8 mouse cellular contexts compared by ENCODE assay signal in genomic region chr11:96278773-96279172, GRCm38 (mm10). TPM values are rescaled to one million over a fixed set of nuclear protein-coding genes. Genes with fewer than 3 reads are reported as not detected.
DNase-seq lines count a peak whose midpoint lies in the region; ATAC-seq lines count a peak whose summit lies in the region.

No protein-coding gene starts in this region.

- H3K4me3 ChIP-seq in heart, embryonic 11.5 days (ENCODE audit: low read depth, low read length) = no peak overlapping the region
- H3K4me3 ChIP-seq in midbrain, embryonic 15.5 days = no peak overlapping the region
- H3K4me3 ChIP-seq in stomach, embryonic 14.5 days (ENCODE audit: low read depth, low read length) = no peak overlapping the region

- H3K36me3 ChIP-seq in heart, embryonic 11.5 days (ENCODE audit: control insufficient read depth, insufficient read depth, low read length) = no peaks in the 10 kb centered on the region
- H3K36me3 ChIP-seq in midbrain, embryonic 15.5 days (replicated peaks) = no peaks in the 10 kb centered on the region
- H3K36me3 ChIP-seq in stomach, embryonic 14.5 days (ENCODE audit: control insufficient read depth, insufficient read depth, low read length) = no peaks in the 10 kb centered on the region

- peaks cover 4% of the 10 kb centered on the region; the same call in 1 of the 2 replicates for H3K4me1 ChIP-seq in heart, embryonic 11.5 days (ENCODE audit: control insufficient read depth, insufficient read depth, low read length)
- H3K4me1 ChIP-seq in midbrain, embryonic 15.5 days = no peaks in the 10 kb centered on the region
- H3K4me1 ChIP-seq in stomach, embryonic 14.5 days (ENCODE audit: control insufficient read depth, insufficient read depth, low read length) = no peaks in the 10 kb centered on the region

- H3K27me3 ChIP-seq in heart, embryonic 11.5 days (ENCODE audit: control insufficient read depth, insufficient read depth, low read length) = peaks cover 97% of the 10 kb centered on the region
- H3K27me3 ChIP-seq in midbrain, embryonic 15.5 days (replicated peaks) = peaks cover 96% of the 10 kb centered on the region
- peaks cover 52% of the 10 kb centered on the region for H3K27me3 ChIP-seq in stomach, embryonic 14.5 days (ENCODE audit: control insufficient read depth, insufficient read depth, low read length)

- no peak overlapping the region for H3K4me2 ChIP-seq in heart, embryonic 11.5 days
- H3K4me2 ChIP-seq in midbrain, embryonic 15.5 days = no peak overlapping the region
- H3K4me2 ChIP-seq in stomach, embryonic 14.5 days (replicated peaks; ENCODE audit: low read depth, low read length) = no peak overlapping the region

- DNase-seq in heart, adult 18-20 months = peak; percentile 79 to 90
- DNase-seq in c-Kit-positive CD71-positive TER-119-positive erythroid progenitor cells, embryonic 14.5 days (ENCODE audit: low spot score) = peak; percentile 51
- peak; percentile 33 to 78 for DNase-seq in frontal cortex, postnatal 10 days (ENCODE audit: low spot score in 2 of 2)
- DNase-seq in hindlimb bud, embryonic 11.5 days (ENCODE audit: extremely low spot score, low read depth, low spot score) = peak; percentile 86
- peak; percentile 90 for DNase-seq in left cerebral cortex, adult 18-20 months (ENCODE audit: low spot score in 2 of 2)

- ATAC-seq in heart, embryonic 11.5 days (replicated peaks; ENCODE audit: insufficient number of reproducible peaks, low FRiP score, low TSS enrichment) = no peak
- ATAC-seq in midbrain, embryonic 15.5 days (replicated peaks) = peak; percentile 62; the same call in 1 of the 2 replicates
- ATAC-seq in stomach, embryonic 14.5 days (ENCODE audit: insufficient number of reproducible peaks, insufficient read depth, low FRiP score, low read depth) = peak; percentile 63; the same call in 1 of the 2 replicates

- H3K9ac ChIP-seq in heart, embryonic 11.5 days (ENCODE audit: low read depth, low read length) = no peak overlapping the region
- H3K9ac ChIP-seq in midbrain, embryonic 15.5 days = no peak overlapping the region
- H3K9ac ChIP-seq in stomach, embryonic 14.5 days (replicated peaks; ENCODE audit: low read depth, low read length) = no peak overlapping the region

- no peak overlapping the region for H3K27ac ChIP-seq in heart, embryonic 11.5 days (ENCODE audit: low read depth, low read length)
- no peak overlapping the region for H3K27ac ChIP-seq in midbrain, embryonic 15.5 days
- H3K27ac ChIP-seq in stomach, embryonic 14.5 days (ENCODE audit: low read length) = no peak overlapping the region

- H3K9me3 ChIP-seq in heart, embryonic 11.5 days (replicated peaks; ENCODE audit: control insufficient read depth, low read length) = no peaks in the 10 kb centered on the region
- H3K9me3 ChIP-seq in midbrain, embryonic 15.5 days = no peaks in the 10 kb centered on the region
- H3K9me3 ChIP-seq in stomach, embryonic 14.5 days (ENCODE audit: control insufficient read depth, low read depth, low read length) = no peaks in the 10 kb centered on the region

- under 1% methylated on average over 9 of the region's 9 CpGs for WGBS in heart, embryonic 11.5 days (ENCODE audit: insufficient replicate concordance)
- WGBS in midbrain, embryonic 15.5 days = under 1% methylated on average over 9 of the region's 9 CpGs
- 2% methylated on average over 9 of the region's 9 CpGs for WGBS in stomach, embryonic 14.5 days

RNA-seq across cellular contexts. Expression of gene Hoxb8, which starts 2.9 kb away (rescaled TPM):
- total RNA-seq in heart, adult 18-20 months (2021) = not detected
- polyA plus RNA-seq in heart, embryonic 11.5 days (2014; fragmentation: Nextera tagmentation; extraction: Ambion mirVana) = 0.06 TPM in 1 of 2 replicates, not detected in the other
- not detected for total RNA-seq in left cerebral cortex, adult 18-20 months (2021)
- not detected in 2 replicates for polyA plus RNA-seq in midbrain, embryonic 15.5 days (2015; fragmentation: Nextera tagmentation; extraction: Ambion mirVana)
- 2.3 and 2.7 TPM in 2 replicates for polyA plus RNA-seq in stomach, embryonic 14.5 days (2014; fragmentation: Nextera tagmentation; extraction: Ambion mirVana)

RNA-seq across cellular contexts. Expression of gene Hoxb9, which starts 7.5 kb away (rescaled TPM):
- total RNA-seq in heart, adult 18-20 months (2021) = not detected
- polyA plus RNA-seq in heart, embryonic 11.5 days (2014; fragmentation: Nextera tagmentation; extraction: Ambion mirVana) = 0.09 TPM in 1 of 2 replicates, not detected in the other
- not detected for total RNA-seq in left cerebral cortex, adult 18-20 months (2021)
- polyA plus RNA-seq in midbrain, embryonic 15.5 days (2015; fragmentation: Nextera tagmentation; extraction: Ambion mirVana) = not detected in 2 replicates
- 0.25 TPM in 2 replicates for polyA plus RNA-seq in stomach, embryonic 14.5 days (2014; fragmentation: Nextera tagmentation; extraction: Ambion mirVana)

RNA-seq across cellular contexts. Expression of gene Hoxb7, which starts 7.7 kb away (rescaled TPM):
- total RNA-seq in heart, adult 18-20 months (2021) = not detected
- 0.28 and 0.31 TPM in 2 replicates for polyA plus RNA-seq in heart, embryonic 11.5 days (2014; fragmentation: Nextera tagmentation; extraction: Ambion mirVana)
- not detected for total RNA-seq in left cerebral cortex, adult 18-20 months (2021)
- not detected in 2 replicates for polyA plus RNA-seq in midbrain, embryonic 15.5 days (2015; fragmentation: Nextera tagmentation; extraction: Ambion mirVana)
- 8.4 and 14.0 TPM in 2 replicates for polyA plus RNA-seq in stomach, embryonic 14.5 days (2014; fragmentation: Nextera tagmentation; extraction: Ambion mirVana)

RNA-seq across cellular contexts. Expression of gene Hoxb6, which starts 13.5 kb away (rescaled TPM):
- total RNA-seq in heart, adult 18-20 months (2021) = not detected
- 0.32 and 0.90 TPM in 2 replicates for polyA plus RNA-seq in heart, embryonic 11.5 days (2014; fragmentation: Nextera tagmentation; extraction: Ambion mirVana)
- not detected for total RNA-seq in left cerebral cortex, adult 18-20 months (2021)
- polyA plus RNA-seq in midbrain, embryonic 15.5 days (2015; fragmentation: Nextera tagmentation; extraction: Ambion mirVana) = 0.13 and 0.34 TPM in 2 replicates
- polyA plus RNA-seq in stomach, embryonic 14.5 days (2014; fragmentation: Nextera tagmentation; extraction: Ambion mirVana) = 12.4 TPM in 2 replicates

RNA-seq across cellular contexts. Expression of gene Hoxb5, which starts 24.4 kb away (rescaled TPM):
- under 1 TPM; 0.12 to 0.21 TPM for total RNA-seq in heart, adult 18-20 months (2021)
- 0.65 and 2.4 TPM in 2 replicates for polyA plus RNA-seq in heart, embryonic 11.5 days (2014; fragmentation: Nextera tagmentation; extraction: Ambion mirVana)
- not detected for total RNA-seq in left cerebral cortex, adult 18-20 months (2021)
- 0.09 and 0.70 TPM in 2 replicates for polyA plus RNA-seq in midbrain, embryonic 15.5 days (2015; fragmentation: Nextera tagmentation; extraction: Ambion mirVana)
- polyA plus RNA-seq in stomach, embryonic 14.5 days (2014; fragmentation: Nextera tagmentation; extraction: Ambion mirVana) = 21.2 and 23.3 TPM in 2 replicates
